Mouse (Mus musculus) embryonic facial prominence, embryonic 12.5 days (tissue): ENCODE data around the gene 1110008P14Rik. TPM values are rescaled to one million over a fixed set of nuclear protein-coding genes. Genes with fewer than 3 reads are reported as not detected.

Experiments used
- ATAC-seq: fragments of 200-750 bp; cut with Nextera tagmentation; 2 replicates; pipeline ENCODE4 v1.8.0; 2017; ENCODE audit not compliant: insufficient number of reproducible peaks, insufficient read depth, low FRiP score, low TSS enrichment
- H3K27ac ChIP-seq: fragments of 300-500 bp; sonication (generic); 2 replicates; pipeline ENCODE4 v1.5.1; 2016; ENCODE audit warnings: mild to moderate bottlenecking
- H3K27me3 ChIP-seq: fragments of 300-500 bp; sonication (generic); 2 replicates; pipeline ENCODE4 v1.6.1; 2016; ENCODE audit warnings: mild to moderate bottlenecking, moderate library complexity
- H3K36me3 ChIP-seq: fragments of 300-500 bp; sonication (generic); 2 replicates; pipeline ENCODE4 v1.6.1; 2016; ENCODE audit warnings: mild to moderate bottlenecking
- H3K4me1 ChIP-seq: fragments of 300-500 bp; sonication (generic); 2 replicates; pipeline ENCODE4 v1.6.1; 2016
- H3K4me2 ChIP-seq: fragments of 300-500 bp; sonication (generic); replicated peaks from 2 replicates; pipeline ENCODE4 v1.6.1; 2016; ENCODE audit warnings: mild to moderate bottlenecking, moderate library complexity
- H3K4me3 ChIP-seq: fragments of 300-500 bp; sonication (generic); 2 replicates; pipeline ENCODE4 v1.5.1; 2016; ENCODE audit warnings: mild to moderate bottlenecking
- H3K9ac ChIP-seq: fragments of 300-500 bp; sonication (generic); 2 replicates; pipeline ENCODE4 v1.6.1; 2016; ENCODE audit warnings: mild to moderate bottlenecking, moderate library complexity
- H3K9me3 ChIP-seq: fragments of 300-500 bp; sonication (generic); 2 replicates; pipeline ENCODE4 v1.6.1; 2016; ENCODE audit warnings: mild to moderate bottlenecking, moderate library complexity
- WGBS: fragments of 180-500 bp; shearing (Covaris S2); methylation state at CpG from one replicate; pipeline ENCODE4 v1.1.7; 2016; 5-methylcytosine and 5-hydroxymethylcytosine counted together
- polyA plus RNA-seq: library from polyadenylated mRNA; unstranded; fragments of >200 nt; fragmentation: Nextera tagmentation; extraction: Ambion mirVana; gene quantifications from 2 replicates; pipeline ENCODE4 v1.2.1, GENCODE M21; 2016

Gene 1110008P14Rik
- polyA plus RNA-seq, 1 experiment from 2014 or later = 53.9 TPM

GRCm38 (mm10) chr2:32335888-32336287 is 45.9 kb downstream of the 1110008P14Rik start:
- no peak for ATAC-seq
- H3K9me3 ChIP-seq = no peaks in the 10 kb centered on the region
- H3K9ac ChIP-seq = no peak overlapping the region
- no peaks in the 10 kb centered on the region for H3K4me1 ChIP-seq
- no peak overlapping the region for H3K27ac ChIP-seq
- peaks cover 85% of the 10 kb centered on the region for H3K36me3 ChIP-seq
- H3K4me3 ChIP-seq = no peak overlapping the region
- 53% methylated on average over 15 of the region's 15 CpGs for WGBS
- no peaks in the 10 kb centered on the region for H3K27me3 ChIP-seq
- H3K4me2 ChIP-seq = no peak overlapping the region

GRCm38 (mm10) chr2:32332159-32332558 is 49.6 kb downstream of the 1110008P14Rik start:
- peaks cover 57% of the 10 kb centered on the region for H3K36me3 ChIP-seq

GRCm38 (mm10) chr2:32329531-32329930 is 52.2 kb downstream of the 1110008P14Rik start:
- 22% methylated on average over 6 of the region's 6 CpGs for WGBS
- Histone ChIP-seq H3K27me3 (no peaks in the 10 kb centered on the region), H3K9me3 (no peaks in the 10 kb centered on the region), H3K4me2 (no peak overlapping the region), H3K4me3 (no peak overlapping the region), H3K36me3 (peaks cover 36% of the 10 kb centered on the region), H3K4me1 (peaks cover 38% of the 10 kb centered on the region), H3K27ac (peak overlapping the region; percentile 91), H3K9ac (0 out of 2 replicates have a peak overlapping the region, but pooled peaks have one; percentile 15)
- ATAC-seq = peak; percentile 50; the same call in 1 of the 2 replicates

More at GRCm38 (mm10) chr2:32332159-32332558, 49.6 kb downstream of the 1110008P14Rik start:
- peaks cover 26% of the 10 kb centered on the region for H3K4me1 ChIP-seq
- no peaks in the 10 kb centered on the region for H3K27me3 ChIP-seq
- no peak overlapping the region for H3K4me3 ChIP-seq
- WGBS = 88% methylated on average over 5 of the region's 5 CpGs
- H3K9ac ChIP-seq = no peak overlapping the region
- ATAC-seq = no peak
- H3K27ac ChIP-seq = no peak overlapping the region
- no peak overlapping the region for H3K4me2 ChIP-seq
- H3K9me3 ChIP-seq = no peaks in the 10 kb centered on the region

GRCm38 (mm10) chr2:32328911-32329460 is 52.8 kb downstream of the 1110008P14Rik start:
- Histone ChIP-seq H3K36me3 (peaks cover 33% of the 10 kb centered on the region), H3K4me3 (no peak overlapping the region), H3K9ac (no peak overlapping the region), H3K27me3 (no peaks in the 10 kb centered on the region), H3K9me3 (no peaks in the 10 kb centered on the region), H3K27ac (peak overlapping the region; percentile 91), H3K4me1 (peaks cover 38% of the 10 kb centered on the region), H3K4me2 (no peak overlapping the region)
- WGBS = 24% methylated on average over 13 of the region's 13 CpGs
- ATAC-seq = 0 out of 2 replicates have a peak, but pooled peaks have one; percentile 22

GRCm38 (mm10) chr2:32327200-32327599 is 54.5 kb downstream of the 1110008P14Rik start:
- peaks cover 38% of the 10 kb centered on the region for H3K4me1 ChIP-seq
- no peak overlapping the region for H3K9ac ChIP-seq
- no peak overlapping the region for H3K27ac ChIP-seq
- H3K4me3 ChIP-seq = no peak overlapping the region
- peaks cover 27% of the 10 kb centered on the region for H3K36me3 ChIP-seq
- H3K9me3 ChIP-seq = no peaks in the 10 kb centered on the region
- no peak for ATAC-seq
- no peaks in the 10 kb centered on the region for H3K27me3 ChIP-seq
- H3K4me2 ChIP-seq = no peak overlapping the region
- WGBS = 81% methylated on average over 4 of the region's 4 CpGs

Other genes starting within 250 kb of the 1110008P14Rik start
- gene Prrc2b, start 230.9 kb downstream of the 1110008P14Rik start, polyA plus RNA-seq = 81.8 and 83.2 TPM in 2 replicates
- 30.2 and 32.1 TPM in 2 replicates for gene Pomt1, start 145.3 kb downstream of the 1110008P14Rik start, polyA plus RNA-seq
- gene Uck1, start 121.8 kb downstream of the 1110008P14Rik start, polyA plus RNA-seq = 69.9 and 81.5 TPM in 2 replicates
- 27.4 and 29.7 TPM in 2 replicates for gene Golga2, start 94.6 kb downstream of the 1110008P14Rik start, polyA plus RNA-seq
- gene Swi5, start 93.9 kb downstream of the 1110008P14Rik start, polyA plus RNA-seq = 413 TPM in 2 replicates
- 50.6 and 57.8 TPM in 2 replicates for gene Ciz1, start 29.6 kb downstream of the 1110008P14Rik start, polyA plus RNA-seq
- gene Dnm1, start 28.6 kb downstream of the 1110008P14Rik start, polyA plus RNA-seq = 45.0 and 47.8 TPM in 2 replicates
- 1.3 and 1.4 TPM in 2 replicates for gene Lcn2, start 6.3 kb upstream of the 1110008P14Rik start, polyA plus RNA-seq
- 36.1 and 36.9 TPM in 2 replicates for gene Ptges2, start 14.0 kb upstream of the 1110008P14Rik start, polyA plus RNA-seq
- gene Naif1, start 68.5 kb upstream of the 1110008P14Rik start, polyA plus RNA-seq = 6.1 and 6.3 TPM in 2 replicates
- 30.2 and 31.5 TPM in 2 replicates for gene Slc25a25, start 69.5 kb upstream of the 1110008P14Rik start, polyA plus RNA-seq
- 14.2 and 17.0 TPM in 2 replicates for gene Fam102a, start 153.4 kb upstream of the 1110008P14Rik start, polyA plus RNA-seq
- 110 and 113 TPM in 2 replicates for gene Dpm2, start 188.9 kb upstream of the 1110008P14Rik start, polyA plus RNA-seq
- 2.9 and 3.4 TPM in 2 replicates for gene Pip5kl1, start 192.9 kb upstream of the 1110008P14Rik start, polyA plus RNA-seq
- gene 9430097D07Rik, start 193.7 kb upstream of the 1110008P14Rik start, polyA plus RNA-seq = 0.29 TPM in 1 of 2 replicates, not detected in the other
- 32.7 and 36.5 TPM in 2 replicates for gene St6galnac4, start 205.2 kb upstream of the 1110008P14Rik start, polyA plus RNA-seq
- 26.4 and 28.1 TPM in 2 replicates for gene St6galnac6, start 217.8 kb upstream of the 1110008P14Rik start, polyA plus RNA-seq
- gene Ak1, start 239.8 kb upstream of the 1110008P14Rik start, polyA plus RNA-seq = 19.4 and 24.1 TPM in 2 replicates